30 mouse cellular contexts compared by ENCODE assay signal in genomic region chr9:95020136-95020706, GRCm38 (mm10).
DNase-seq lines count a peak whose midpoint lies in the region; ATAC-seq lines count a peak whose summit lies in the region.
"Had no signal": no experiment of that assay in that cellular context is flagged by ENCODE, and none has a peak within 500 bp of the region (broad histone marks: within the 10 kb centered on the region; RNA-seq: fewer than 3 reads in every experiment).

No protein-coding gene starts in this region.

- H3K4me3 ChIP-seq in forebrain, embryonic 16.5 days (replicated peaks; ENCODE audit: low read length), result no peak overlapping the region
- H3K4me3 ChIP-seq in forebrain, embryonic 10.5 days, result no peak overlapping the region
- H3K4me3 ChIP-seq: embryonic facial prominence, embryonic 13.5 days; heart, embryonic 10.5 days; heart, embryonic 15.5 days; limb, embryonic 10.5 days; limb, embryonic 15.5 days; liver, embryonic 13.5 days; megakaryocyte, embryonic 14.5 days; midbrain, embryonic 13.5 days had no signal

- peak; percentile 33 for ATAC-seq in forebrain, embryonic 16.5 days
- ATAC-seq: intestine, embryonic 16.5 days; lung, postnatal 0 days; midbrain, embryonic 13.5 days had no signal

- H3K27me3 ChIP-seq in forebrain, embryonic 16.5 days (replicated peaks; ENCODE audit: control insufficient read depth, insufficient read depth, low read length), result no peaks in the 10 kb centered on the region
- no peaks in the 10 kb centered on the region for H3K27me3 ChIP-seq in forebrain, embryonic 10.5 days (ENCODE audit: poor library complexity, severe bottlenecking)
- H3K27me3 ChIP-seq: CH12.LX; embryonic facial prominence, embryonic 13.5 days; heart, embryonic 15.5 days; limb, embryonic 15.5 days; liver, embryonic 13.5 days; midbrain, embryonic 13.5 days had no signal

- no peaks in the 10 kb centered on the region for H3K4me1 ChIP-seq in forebrain, embryonic 16.5 days (replicated peaks; ENCODE audit: control insufficient read depth, insufficient read depth, low read length)
- no peaks in the 10 kb centered on the region for H3K4me1 ChIP-seq in forebrain, embryonic 10.5 days
- H3K4me1 ChIP-seq: embryonic facial prominence, embryonic 13.5 days; heart, embryonic 10.5 days; heart, embryonic 15.5 days; limb, embryonic 10.5 days; limb, embryonic 15.5 days; liver, embryonic 13.5 days; megakaryocyte, embryonic 14.5 days; midbrain, embryonic 13.5 days had no signal

- H3K9me3 ChIP-seq in forebrain, embryonic 16.5 days (ENCODE audit: control insufficient read depth, low read length), result no peaks in the 10 kb centered on the region
- no peaks in the 10 kb centered on the region for H3K9me3 ChIP-seq in forebrain, embryonic 10.5 days
- H3K9me3 ChIP-seq: embryonic facial prominence, embryonic 13.5 days; heart, embryonic 10.5 days; heart, embryonic 15.5 days; limb, embryonic 10.5 days; limb, embryonic 15.5 days; liver, embryonic 13.5 days; midbrain, embryonic 13.5 days had no signal

- H3K9ac ChIP-seq in forebrain, embryonic 16.5 days (replicated peaks; ENCODE audit: low read depth, low read length), result no peak overlapping the region
- H3K9ac ChIP-seq: embryonic facial prominence, embryonic 13.5 days; heart, embryonic 15.5 days; limb, embryonic 15.5 days; liver, embryonic 13.5 days; midbrain, embryonic 13.5 days had no signal

- DNase-seq in forebrain, embryonic 10.5 days (ENCODE audit: extremely low spot score, low spot score), result no peak
- peak; percentile 24 to 25 for DNase-seq in left cerebral cortex, adult 18-20 months (ENCODE audit: low spot score in 2 of 2)
- DNase-seq in left cerebral cortex, adult 11 months (ENCODE audit: low spot score), result no peak
- peak; percentile 64 for DNase-seq in brain, adult 2 months (ENCODE audit: low read depth, low spot score)
- peak; percentile 18 for DNase-seq in right cerebral cortex, postnatal 25 days
- no peak for DNase-seq in adrenal gland, postnatal 25 days
- DNase-seq: adrenal gland, adult 8-10 months; cerebellum, adult 11-12 months; cerebellum, adult 9-11 months; gastrocnemius, postnatal 25 days; heart, adult 11 months; kidney, adult 8-10 months; kidney, postnatal 4 days; layer of hippocampus, postnatal 36 days; liver, embryonic 13.5 days; lung, adult 18-20 months; lung, postnatal 4 days; thymus, postnatal 14 days had no signal

- WGBS in forebrain, embryonic 16.5 days, result 86% methylated on average over 12 of the region's 12 CpGs
- 95% methylated on average over 12 of the region's 12 CpGs for WGBS in forebrain, embryonic 10.5 days

- H3K36me3 ChIP-seq in forebrain, embryonic 16.5 days (ENCODE audit: control insufficient read depth, insufficient read depth), result no peaks in the 10 kb centered on the region
- H3K36me3 ChIP-seq in forebrain, embryonic 10.5 days (replicated peaks), result no peaks in the 10 kb centered on the region
- H3K36me3 ChIP-seq: embryonic facial prominence, embryonic 13.5 days; heart, embryonic 10.5 days; heart, embryonic 15.5 days; limb, embryonic 10.5 days; limb, embryonic 15.5 days; liver, embryonic 13.5 days; midbrain, embryonic 13.5 days had no signal

- no peak overlapping the region for H3K27ac ChIP-seq in forebrain, embryonic 16.5 days (ENCODE audit: low read length)
- H3K27ac ChIP-seq in forebrain, embryonic 10.5 days, result no peak overlapping the region
- H3K27ac ChIP-seq: embryonic facial prominence, embryonic 13.5 days; heart, embryonic 10.5 days; heart, embryonic 15.5 days; kidney, postnatal 0 days; limb, embryonic 10.5 days; limb, embryonic 15.5 days; liver, embryonic 13.5 days; midbrain, embryonic 13.5 days had no signal

- no peak overlapping the region for H3K4me2 ChIP-seq in forebrain, embryonic 16.5 days (ENCODE audit: low read length)
- H3K4me2 ChIP-seq: embryonic facial prominence, embryonic 13.5 days; heart, embryonic 15.5 days; limb, embryonic 15.5 days; liver, embryonic 13.5 days; midbrain, embryonic 13.5 days had no signal

Comparison
In these comparisons a context has a peak if more than half of its experiments do, and no peak if none do; other contexts are left out.
1. DNase-seq: peak in left cerebral cortex, adult 18-20 months (2 of 2), brain, adult 2 months (single experiment) and right cerebral cortex, postnatal 25 days (single experiment); none in forebrain, embryonic 10.5 days (single experiment), left cerebral cortex, adult 11 months (single experiment) and adrenal gland, postnatal 25 days (single experiment).